Mouse (Mus musculus) embryo, embryonic 10 days (tissue): Measurements from ENCODE around the gene Sidt2.

Experiments used
- DNase-seq: peaks from one replicate; pipeline ENCODE4 v3.0.0-alpha.2; 2015; ENCODE audit warnings: low spot score

Sidt2 gene

GRCm38 (mm10) chr9:45910995-45911394 lies 44.1 kb downstream of the Sidt2 start:
- DNase-seq, result no peak

GRCm38 (mm10) chr9:45907078-45907428 lies 48.0 kb downstream of the Sidt2 start:
- peak; percentile 20 for DNase-seq

GRCm38 (mm10) chr9:45906355-45907077 lies 48.5 kb downstream of the Sidt2 start, which contains the start of the genes Pcsk7 and Rnf214:
Gene Pcsk7 (plus strand): TSS chr9:45906497.
Gene Rnf214 (minus strand): TSS chr9:45906911.
- DNase-seq, result peak; percentile 88

- peak; percentile 58 for DNase-seq
These were observed 49.2 kb downstream of the Sidt2 start for GRCm38 (mm10) chr9:45905811-45906237.

- DNase-seq, result no peak
These were observed 49.9 kb downstream of the Sidt2 start for GRCm38 (mm10) chr9:45905196-45905595.

GRCm38 (mm10) chr9:45893681-45894080 lies 61.4 kb downstream of the Sidt2 start:
- DNase-seq, result no peak
